Mouse (Mus musculus) lung, adult 2 months (tissue): ENCODE results near the gene Mto1.

Source experiments
- CTCF ChIP-seq: fragments of 200-500 bp; IDR thresholded peaks from 2 replicates; pipeline ENCODE4 v1.5.1; 2011; ENCODE audit warnings: mild to moderate bottlenecking, low read length, control low read depth; ENCODE audit not compliant: insufficient read depth
- POLR2A ChIP-seq: fragments of 200-500 bp; IDR thresholded peaks from 2 replicates; pipeline ENCODE4 v1.6.1; 2011; ENCODE audit warnings: low read depth, mild to moderate bottlenecking, control low read depth, low read length, borderline replicate concordance; ENCODE audit errors: extremely low read depth

DNA sequence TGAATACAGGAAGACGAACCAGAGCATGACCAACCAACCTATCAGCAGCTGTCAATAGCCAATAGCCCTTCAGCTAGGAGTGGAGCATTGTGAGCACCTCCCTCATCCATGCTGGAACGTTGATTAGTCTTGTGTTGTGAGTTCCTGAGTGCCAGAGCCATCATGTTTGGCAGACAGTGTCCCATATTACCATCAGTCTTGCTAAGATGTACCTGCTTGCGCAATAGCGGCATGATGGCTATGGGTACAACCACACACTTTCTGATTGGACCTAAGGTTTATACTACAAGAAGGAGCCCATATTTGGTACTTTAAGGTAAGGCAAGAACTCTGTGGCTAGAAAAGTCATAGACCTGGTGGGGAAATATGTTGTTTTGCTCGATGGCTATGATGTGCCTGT is 63.7 kb downstream of the Mto1 start:
- TF ChIP-seq CTCF: no peak
- no peak for TF ChIP-seq POLR2A
